Comparison of ENCODE assay signal across 1 mouse cellular context in the genomic region with DNA sequence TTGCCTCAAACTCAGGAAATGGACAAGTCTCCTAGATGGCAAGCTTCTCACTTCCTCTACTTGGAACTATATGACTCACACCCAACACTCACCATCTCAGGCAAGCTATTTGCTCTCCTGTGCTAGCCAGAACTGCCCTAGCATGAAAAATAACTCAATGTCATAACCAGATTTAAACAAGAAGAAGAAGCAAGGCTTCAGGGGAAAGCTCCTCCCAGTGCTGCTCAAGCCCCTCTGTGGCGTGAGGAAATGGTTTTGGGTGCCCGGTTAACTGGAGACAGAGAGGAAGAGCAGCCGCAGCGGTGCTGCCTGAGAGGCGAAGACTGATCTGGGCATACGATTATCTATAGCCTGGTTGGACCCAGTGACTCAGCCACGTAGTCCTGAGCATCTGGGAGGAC.
TF ChIP-seq lines count a peak whose summit lies in the region.

No protein-coding gene starts in this region.

TF ChIP-seq in CH12.LX, 34 proteins besides CTCF, POLR2A, EP300 and RAD21 (continued from another document):
- TF ChIP-seq MAZ (IDR thresholded peaks at IDR 0.05; ENCODE audit: low read depth, low read length) (peak; percentile 19; the same call in 1 of the 2 replicates), HCFC1 (IDR thresholded peaks at IDR 0.05; ENCODE audit: low read depth, low read length) (0 out of 2 replicates have a peak, but pooled peaks have one; percentile 27), ZNF384 (IDR thresholded peaks at IDR 0.05; ENCODE audit: low read depth, low read length) (no peak), SMC3 (IDR thresholded peaks at IDR 0.05; ENCODE audit: low read depth, low read length) (no peak), USF1 (IDR thresholded peaks at IDR 0.05; ENCODE audit: low read depth, low read length) (no peak), ETS1 (conservative IDR thresholded peaks at IDR 0.05; ENCODE audit: low read depth, low read length) (peak; percentile 60), ZC3H11A (IDR thresholded peaks at IDR 0.05; ENCODE audit: low read depth, low read length) (no peak), ELF1 (IDR thresholded peaks at IDR 0.05; ENCODE audit: low read depth, low read length) (peak; percentile 71), SIN3A (IDR thresholded peaks at IDR 0.05; ENCODE audit: low read length) (peak; percentile 44; the same call in 1 of the 2 replicates), BHLHE40 (IDR thresholded peaks at IDR 0.05; ENCODE audit: low read depth, low read length) (peak; percentile 43; the same call in 1 of the 2 replicates), E2F4 (IDR thresholded peaks at IDR 0.05; ENCODE audit: insufficient replicate concordance, low read depth, low read length) (no peak), JUND (conservative IDR thresholded peaks at IDR 0.05; ENCODE audit: low read depth, low read length) (peak; percentile 96)
TF ChIP-seq in CH12.LX: peak in this region for 15.
